Mouse (Mus musculus) embryonic facial prominence, embryonic 14.5 days (tissue): ENCODE results near the gene Zfp157. TPM values are rescaled to one million over a fixed set of nuclear protein-coding genes. Genes with fewer than 3 reads are reported as not detected.
"Not testable (repeated sequence)": the region's sequence is repeated elsewhere in the genome, so short reads cannot be mapped to it uniquely, and the experiment has no call there.

Source experiments
- ATAC-seq: fragments of 200-750 bp; cut with Nextera tagmentation; 2 replicates; pipeline ENCODE4 v1.8.0; 2017; ENCODE audit warnings: low read depth, moderate number of reproducible peaks, moderate TSS enrichment
- DNase-seq: peaks from one replicate; pipeline ENCODE4 v3.0.0-alpha.2; 2015; ENCODE audit warnings: low spot score
- H3K27ac ChIP-seq: fragments of 300-500 bp; sonication (generic); replicated peaks from 2 replicates; pipeline ENCODE4 v1.5.1; 2014; ENCODE audit warnings: low read depth, mild to moderate bottlenecking, low read length, moderate library complexity
- H3K27me3 ChIP-seq: fragments of 300-500 bp; sonication (generic); replicated peaks from 2 replicates; pipeline ENCODE4 v1.6.1; 2014; ENCODE audit warnings: low read length; ENCODE audit not compliant: control insufficient read depth, insufficient read depth
- H3K36me3 ChIP-seq: fragments of 300-500 bp; sonication (generic); 2 replicates; pipeline ENCODE4 v1.6.1; 2014; ENCODE audit warnings: low read length, mixed read lengths; ENCODE audit not compliant: control insufficient read depth, insufficient read depth
- H3K4me1 ChIP-seq: fragments of 300-500 bp; sonication (generic); 2 replicates; pipeline ENCODE4 v1.6.1; 2014; ENCODE audit warnings: antibody characterized with exemption, low read length; ENCODE audit not compliant: control insufficient read depth, insufficient read depth
- H3K4me2 ChIP-seq: fragments of 300-500 bp; sonication (generic); 2 replicates; pipeline ENCODE4 v1.6.1; 2014; ENCODE audit warnings: low read depth, mild to moderate bottlenecking, low read length, moderate library complexity, mixed read lengths
- H3K4me3 ChIP-seq: fragments of 300-500 bp; sonication (generic); 2 replicates; pipeline ENCODE4 v1.5.1; 2014; ENCODE audit warnings: low read depth, mild to moderate bottlenecking, low read length
- H3K9ac ChIP-seq: fragments of 300-500 bp; sonication (generic); 2 replicates; pipeline ENCODE4 v1.6.1; 2014; ENCODE audit warnings: low read depth, mild to moderate bottlenecking, low read length, moderate library complexity, mixed read lengths
- H3K9me3 ChIP-seq: fragments of 300-500 bp; sonication (generic); 2 replicates; pipeline ENCODE4 v1.6.1; 2016; ENCODE audit warnings: low read length; ENCODE audit not compliant: control insufficient read depth
- WGBS: fragments of 180-500 bp; shearing (Covaris S2); extraction: QIAGEN DNeasy Blood & Tissue Kit; methylation state at CpG from one replicate; pipeline ENCODE4 v1.1.7; 2014; 5-methylcytosine and 5-hydroxymethylcytosine counted together
- polyA plus RNA-seq: library from polyadenylated mRNA; unstranded; fragments of >200 nt; fragmentation: Nextera tagmentation; extraction: Ambion mirVana; gene quantifications from 2 replicates; pipeline ENCODE4 v1.2.1, GENCODE M21; 2014

Zfp157 gene
- 27.2 and 35.2 TPM in 2 replicates for polyA plus RNA-seq

DNA sequence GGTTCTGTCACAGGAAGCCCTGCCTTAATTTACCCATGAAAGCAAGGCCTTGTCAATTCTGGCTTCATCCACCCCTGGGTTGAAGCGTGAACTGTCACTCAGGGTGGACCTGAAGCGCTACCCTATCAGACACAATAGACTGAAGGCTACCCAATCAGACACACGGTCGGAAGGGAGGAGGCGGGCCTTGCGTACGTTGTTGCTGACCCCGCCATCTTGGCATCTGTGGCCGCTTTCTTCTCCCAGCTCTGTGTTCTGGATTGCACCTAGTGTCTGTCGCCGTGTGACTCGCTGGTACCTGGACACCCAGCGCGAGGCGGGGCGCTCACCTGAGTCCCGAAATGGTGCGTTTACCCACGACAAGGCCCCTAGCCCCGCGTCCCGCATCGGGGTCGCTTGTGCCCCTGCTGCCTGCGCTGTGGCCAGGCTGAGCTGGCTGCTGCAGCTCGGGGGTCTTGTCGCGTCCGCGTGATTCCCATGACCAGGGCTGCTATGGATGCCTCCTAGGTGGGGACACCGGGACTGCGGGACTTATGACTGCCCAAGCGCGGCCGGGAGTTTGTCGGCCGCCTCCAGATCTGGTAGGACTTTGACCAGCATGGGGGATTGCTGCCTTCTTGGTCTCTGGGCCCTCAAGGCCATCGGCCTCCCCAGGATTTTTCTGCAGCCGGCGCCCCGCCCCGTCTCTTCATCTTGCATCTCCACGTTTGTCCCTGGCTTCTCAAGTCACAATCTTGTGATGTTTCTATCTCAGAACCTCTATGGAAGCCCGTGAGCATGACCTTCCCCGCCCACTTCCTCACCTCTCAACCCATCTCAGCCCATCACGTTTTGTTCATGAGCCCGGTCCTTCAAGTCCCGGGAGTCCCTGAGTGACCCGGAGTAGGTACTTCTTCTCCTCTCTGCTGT is at the start of gene Zfp157:
TSS of gene Zfp157 (plus strand) at position 183 of the 909 bp plus-strand sequence.
- 0% methylated on average over 43 of the region's 49 CpGs for WGBS
- H3K4me3 ChIP-seq, result peak within 1 kb of the TSS; percentile 83
- H3K4me1 ChIP-seq, result peaks cover 11% of the 10 kb centered on the region
- H3K9ac ChIP-seq, result peak within 1 kb of the TSS; percentile 95
- peak within 1 kb of the TSS; percentile 80 for H3K4me2 ChIP-seq
- ATAC-seq, result peak; percentile 100
- peak; percentile 99 for DNase-seq
- H3K27ac ChIP-seq, result peak within 1 kb of the TSS; percentile 86
- H3K36me3 ChIP-seq, result peaks cover 27% of the 10 kb centered on the region
- H3K9me3 ChIP-seq, result no peaks in the 10 kb centered on the region
- no peaks in the 10 kb centered on the region for H3K27me3 ChIP-seq

DNA sequence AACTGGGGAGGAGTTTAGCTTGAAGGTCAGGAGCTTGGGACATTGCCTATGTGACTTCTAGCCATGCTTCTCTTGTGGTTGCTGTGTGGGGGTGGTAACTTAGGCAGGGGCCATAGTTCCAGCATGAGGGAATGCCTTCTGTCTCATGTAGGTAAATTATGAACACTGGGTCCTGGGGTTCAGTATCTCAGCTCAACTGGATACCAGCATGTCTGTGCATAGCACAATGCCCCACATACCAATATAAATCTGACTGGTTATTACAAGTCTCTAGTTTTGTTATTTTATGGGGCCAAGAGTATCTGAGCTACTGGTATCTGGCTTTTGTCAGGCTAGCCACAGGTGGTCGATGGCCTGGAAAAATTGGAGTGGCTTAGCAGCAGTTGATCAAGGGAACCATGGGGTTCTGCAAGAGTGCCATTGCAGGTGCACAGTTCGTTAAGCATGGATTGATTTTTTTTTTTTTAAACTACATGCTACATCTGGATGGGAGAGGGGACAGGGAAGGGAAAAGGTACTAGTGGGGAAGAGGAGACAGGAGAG is 43.4 kb upstream of the Zfp157 start:
- Histone ChIP-seq H3K4me3 (no peak overlapping the region), H3K27ac (no peak overlapping the region), H3K9me3 (no peaks in the 10 kb centered on the region), H3K9ac (no peak overlapping the region), H3K4me2 (no peak overlapping the region), H3K4me1 (no peaks in the 10 kb centered on the region), H3K36me3 (no peaks in the 10 kb centered on the region), H3K27me3 (no peaks in the 10 kb centered on the region)
- DNase-seq, result no peak
- 51% methylated on average over 2 of the region's 2 CpGs for whole genome bisulfite sequencing
- no peak for ATAC-seq

DNA sequence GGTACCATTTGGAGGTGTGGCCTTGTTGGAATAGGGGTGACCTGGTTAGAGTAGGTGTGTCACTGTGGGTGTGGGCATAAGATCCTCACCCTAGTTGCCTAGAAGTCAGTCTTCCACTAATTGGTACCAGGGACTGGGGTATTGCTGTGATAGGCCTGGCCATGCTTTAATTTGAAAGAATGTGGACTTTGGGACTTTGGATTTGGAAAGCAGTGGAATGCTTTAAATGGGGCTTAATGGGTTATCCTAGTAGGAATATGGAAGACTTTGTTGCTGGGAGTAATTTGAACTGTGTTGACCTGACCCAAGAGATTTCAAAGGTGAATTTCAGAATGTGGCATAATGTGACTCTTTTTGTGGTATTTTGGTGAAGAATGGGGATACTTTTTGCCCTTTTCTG is 40.8 kb upstream of the Zfp157 start:
- not testable (repeated sequence) for H3K9me3 ChIP-seq, DNase-seq, H3K4me3 ChIP-seq, H3K4me2 ChIP-seq, H3K4me1 ChIP-seq, H3K9ac ChIP-seq, ATAC-seq, H3K36me3 ChIP-seq, H3K27me3 ChIP-seq, H3K27ac ChIP-seq

GRCm38 (mm10) chr5:138458371-138458770 is 17.1 kb downstream of the Zfp157 start:
- no peak overlapping the region for H3K27ac ChIP-seq
- H3K4me3 ChIP-seq, result no peak overlapping the region
- WGBS, result 96% methylated on average over 4 of the region's 4 CpGs
- H3K27me3 ChIP-seq, result no peaks in the 10 kb centered on the region
- H3K9me3 ChIP-seq, result peaks cover 56% of the 10 kb centered on the region
- H3K4me1 ChIP-seq, result no peaks in the 10 kb centered on the region
- ATAC-seq (no peak), DNase-seq (no peak)
- H3K9ac ChIP-seq, result no peak overlapping the region
- H3K4me2 ChIP-seq, result no peak overlapping the region
- peaks cover 72% of the 10 kb centered on the region for H3K36me3 ChIP-seq

DNA sequence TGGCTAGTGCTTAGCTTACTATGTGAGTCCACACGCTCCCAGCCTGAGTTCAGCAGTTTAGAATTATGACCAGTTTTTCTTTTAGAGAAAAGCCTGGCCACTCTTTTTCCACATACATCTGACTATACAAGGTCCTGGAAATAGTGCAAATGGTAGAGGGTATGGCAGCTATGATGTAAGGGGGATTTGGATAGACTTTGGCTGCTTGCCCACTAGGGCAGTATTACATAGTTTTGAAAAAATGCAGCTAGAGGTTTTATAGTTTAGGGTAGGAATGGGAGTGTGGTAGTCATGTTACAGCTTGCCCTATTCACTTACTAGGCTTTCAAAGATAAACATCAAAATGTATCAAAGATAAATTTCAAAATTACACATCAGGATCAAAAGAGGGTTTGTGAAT is 17.8 kb downstream of the Zfp157 start:
- Histone ChIP-seq H3K9me3 (peaks cover 52% of the 10 kb centered on the region), H3K36me3 (peaks cover 65% of the 10 kb centered on the region), H3K4me2 (no peak overlapping the region), H3K27me3 (no peaks in the 10 kb centered on the region), H3K4me3 (no peak overlapping the region), H3K27ac (no peak overlapping the region), H3K9ac (no peak overlapping the region), H3K4me1 (no peaks in the 10 kb centered on the region)
- DNase-seq (peak; percentile 67), ATAC-seq (peak; percentile 50; the same call in 1 of the 2 replicates)
- WGBS, result 100% methylated on average over 1 of the region's 1 CpGs

GRCm38 (mm10) chr5:138473601-138474000 is 32.3 kb downstream of the Zfp157 start:
- Histone ChIP-seq H3K4me2 (no peak overlapping the region), H3K36me3 (no peaks in the 10 kb centered on the region), H3K9ac (no peak overlapping the region), H3K4me1 (no peaks in the 10 kb centered on the region), H3K9me3 (0 out of 2 replicates have a peak, but pooled peaks cover 2% of the 10 kb centered on the region), H3K4me3 (no peak overlapping the region), H3K27me3 (no peaks in the 10 kb centered on the region), H3K27ac (no peak overlapping the region)
- ATAC-seq (no peak), DNase-seq (peak; percentile 51)
- WGBS, result 28% methylated on average over 6 of the region's 6 CpGs

DNA sequence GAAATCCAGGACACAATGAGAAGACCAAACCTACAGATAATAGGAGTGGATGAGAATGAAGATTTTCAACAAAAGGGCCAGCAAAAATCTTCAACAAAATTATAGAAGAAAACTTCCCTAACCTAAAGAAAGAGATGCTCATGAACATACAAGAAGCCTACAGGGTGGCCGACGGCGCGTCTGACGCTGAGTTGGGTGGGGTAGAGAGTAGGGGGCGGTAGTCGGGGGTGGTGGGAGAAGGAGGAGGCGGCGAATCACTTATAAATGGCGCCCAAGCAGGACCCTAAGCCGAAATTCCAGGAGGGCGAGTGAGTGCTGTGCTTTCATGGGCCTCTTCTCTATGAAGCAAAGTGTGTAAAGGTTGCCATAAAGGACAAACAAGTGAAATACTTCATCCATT is 63.3 kb downstream of the Zfp157 start:
- not testable (repeated sequence) for H3K27me3 ChIP-seq, H3K9me3 ChIP-seq, H3K9ac ChIP-seq, H3K27ac ChIP-seq, DNase-seq, H3K36me3 ChIP-seq, H3K4me2 ChIP-seq, ATAC-seq, H3K4me3 ChIP-seq, H3K4me1 ChIP-seq
- WGBS, result 93% methylated on average over 5 of the region's 12 CpGs
